Mouse (Mus musculus): ENCODE data around the gene Bcl7a.

The Bcl7a gene

DNA sequence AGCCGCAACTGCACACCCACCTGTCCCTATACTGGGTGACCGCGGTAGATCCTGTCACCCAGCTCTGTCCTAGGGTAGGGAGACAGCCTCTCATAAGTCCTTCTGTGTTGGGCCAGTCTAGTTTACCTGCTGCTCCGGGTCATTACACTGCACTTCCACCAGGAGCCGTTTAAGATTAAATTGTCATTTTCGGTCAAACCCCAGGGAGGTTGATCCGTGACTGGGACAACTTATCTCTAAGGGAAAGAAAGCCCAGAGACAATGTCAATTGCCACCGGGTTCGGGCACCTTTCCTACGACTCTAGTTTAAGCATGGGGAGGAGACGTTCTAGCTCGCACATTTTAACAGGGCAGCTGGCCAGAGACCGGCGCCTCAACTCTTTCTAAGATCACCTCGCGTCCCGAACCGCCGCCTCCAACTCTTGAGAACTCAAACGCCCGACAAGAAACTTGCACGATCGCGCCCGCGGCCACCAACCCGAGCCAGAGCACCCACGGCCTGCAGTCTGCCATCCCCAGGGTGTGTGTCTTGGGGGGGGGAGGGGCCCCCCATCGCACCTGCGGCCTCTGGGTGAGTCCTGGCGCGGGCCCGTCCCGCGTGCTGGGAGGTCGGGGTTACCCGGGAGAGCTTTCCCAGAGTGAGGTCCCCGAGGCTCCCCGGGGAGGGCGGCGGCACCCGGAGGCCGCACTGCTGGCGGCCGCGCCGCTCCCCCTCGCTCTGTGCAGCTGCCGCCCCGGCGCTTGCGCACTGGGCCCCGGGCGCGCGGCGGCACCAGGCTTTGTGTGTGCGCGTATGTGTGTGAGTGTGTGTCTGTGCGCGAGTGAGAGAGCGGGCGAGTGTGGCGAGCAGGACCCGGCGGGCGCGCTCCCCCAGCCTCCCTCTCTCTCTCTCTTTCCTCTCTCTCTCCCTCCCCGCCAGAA lies at the start of gene Bcl7a:
TSS of gene Bcl7a (plus strand) at position 128 of the 921 bp plus-strand sequence.
- peak; percentile 22; the same call in 1 of the 2 replicates for TF ChIP-seq GATA4 (IDR thresholded peaks at IDR 0.05; ENCODE audit: insufficient replicate concordance, low read length)

DNA sequence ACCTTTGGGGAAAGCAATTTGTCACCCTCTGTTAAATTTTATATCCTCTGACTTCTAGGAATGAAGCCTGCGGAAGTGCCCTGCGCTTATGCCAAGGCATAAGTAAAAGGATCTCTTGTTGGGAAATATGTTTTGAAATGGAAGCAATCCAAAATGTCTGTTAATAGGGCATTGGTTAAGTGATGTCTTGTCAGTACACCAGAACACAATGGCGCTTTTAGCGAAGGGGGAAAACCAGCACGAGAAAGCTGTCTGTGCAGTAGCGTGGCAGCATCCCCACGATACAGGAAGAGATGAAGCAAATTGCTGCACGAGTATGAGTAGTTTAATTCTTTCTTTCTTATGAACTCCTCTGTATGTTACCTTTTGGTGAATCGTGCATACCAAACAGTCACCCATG lies 49.0 kb upstream of the Bcl7a start:
- no peak for TF ChIP-seq GATA4 (IDR thresholded peaks at IDR 0.05; ENCODE audit: insufficient replicate concordance, low read length)

DNA sequence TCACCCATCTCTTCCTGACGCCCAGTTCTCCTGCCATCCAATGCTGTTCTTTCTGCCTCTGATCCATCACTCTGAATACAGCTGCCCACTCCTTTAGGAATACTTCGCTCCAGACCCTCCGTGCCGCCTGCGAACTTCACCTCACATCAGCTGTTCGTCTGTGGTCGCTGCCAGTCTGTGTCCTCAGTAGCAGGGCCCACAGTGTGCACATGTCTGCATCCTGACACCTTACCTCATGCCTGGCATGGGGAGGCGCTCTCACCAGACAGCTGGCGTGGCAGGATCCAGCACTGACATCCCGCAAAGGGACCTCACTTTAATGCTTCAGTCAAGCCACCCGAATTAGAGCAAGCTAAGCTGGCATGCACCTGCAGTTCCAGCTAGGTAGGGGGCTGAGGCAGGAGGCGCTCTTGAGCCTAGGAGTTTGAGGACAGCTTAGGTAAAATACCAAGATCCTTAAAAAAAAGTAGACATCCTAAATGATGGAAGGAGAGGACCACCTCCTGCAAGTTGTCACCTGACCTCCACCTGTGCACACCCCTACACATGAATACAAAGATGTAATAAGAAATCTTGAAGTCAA lies 47.3 kb upstream of the Bcl7a start:
- no peak for TF ChIP-seq GATA4 (IDR thresholded peaks at IDR 0.05; ENCODE audit: insufficient replicate concordance, low read length)

DNA sequence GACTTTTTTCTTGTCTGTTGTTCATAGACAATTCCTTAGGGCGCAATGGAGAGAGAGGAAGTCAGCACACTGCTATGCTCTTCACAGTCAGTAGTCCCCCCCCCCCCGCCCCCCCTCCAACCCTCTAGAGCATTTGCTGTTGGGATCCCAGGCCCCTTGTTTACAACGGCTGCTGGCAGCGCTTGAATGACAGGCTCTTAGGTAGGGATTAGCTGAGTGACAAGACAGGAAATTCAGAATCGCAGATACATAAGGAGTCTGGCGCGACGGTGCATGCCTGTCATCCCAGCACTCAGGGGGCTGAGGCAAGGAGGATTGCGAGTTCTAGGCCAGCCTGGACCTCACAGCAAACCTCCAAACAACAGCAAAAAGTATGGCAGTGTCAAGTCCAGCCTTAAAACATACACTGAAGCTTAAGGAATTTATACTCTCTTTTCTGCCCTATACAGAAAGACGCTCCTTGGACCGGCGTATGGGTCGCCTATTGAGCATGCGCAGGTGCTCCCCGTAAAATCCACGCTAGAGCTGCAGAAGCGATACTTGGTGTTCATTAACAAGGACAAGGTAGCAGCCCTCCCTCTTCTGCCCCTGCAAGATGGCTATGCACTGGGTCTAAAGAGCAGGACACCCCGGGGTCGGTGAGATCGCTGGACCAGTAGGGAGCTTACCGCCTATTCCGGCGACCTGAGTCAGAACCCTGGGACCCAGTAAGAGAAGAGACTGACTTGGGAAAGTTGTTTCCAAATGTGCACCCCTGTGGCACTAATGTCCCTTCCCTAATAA lies 46.5 kb upstream of the Bcl7a start:
- no peak for TF ChIP-seq GATA4 (IDR thresholded peaks at IDR 0.05; ENCODE audit: insufficient replicate concordance, low read length)

DNA sequence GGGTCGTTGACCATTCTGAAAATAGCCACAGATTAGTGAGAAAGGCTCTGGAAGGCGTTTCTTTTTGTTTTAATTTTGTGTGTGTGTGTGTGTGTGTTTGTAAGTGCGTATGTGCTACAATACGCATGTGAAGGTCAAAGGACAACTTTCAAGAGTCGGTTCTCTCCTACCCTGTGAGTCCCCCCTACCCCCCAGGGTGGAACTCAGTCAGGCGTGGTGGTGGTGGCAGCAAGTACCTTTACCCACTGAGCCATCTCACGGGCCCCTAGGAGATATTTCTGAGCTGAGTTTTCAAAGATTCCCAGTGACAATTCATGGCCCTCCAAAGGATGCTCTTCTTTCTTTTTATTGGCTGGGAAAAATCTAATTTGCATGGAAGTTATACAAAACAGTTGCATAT lies 45.8 kb upstream of the Bcl7a start:
- no peak for TF ChIP-seq GATA4 (IDR thresholded peaks at IDR 0.05; ENCODE audit: insufficient replicate concordance, low read length)

DNA sequence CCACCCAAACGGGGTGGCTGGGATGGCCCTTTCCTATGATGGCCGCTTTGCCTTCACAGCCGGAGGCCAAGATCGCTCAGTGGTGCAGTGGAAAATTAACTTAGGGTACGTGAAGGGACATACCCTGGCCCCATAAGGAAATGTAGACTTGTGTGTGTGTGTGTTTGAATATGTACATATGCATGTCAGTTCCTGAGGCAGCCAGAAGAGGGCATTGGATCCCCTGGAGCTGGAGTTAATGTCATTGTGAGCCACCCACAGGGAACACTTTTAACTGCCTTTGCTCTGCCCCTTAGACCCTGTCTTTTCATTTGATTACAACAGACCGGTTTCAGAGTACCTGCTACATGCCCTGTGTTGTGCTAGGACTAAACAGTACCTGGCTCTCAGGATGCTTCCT lies 45.1 kb upstream of the Bcl7a start:
- no peak for TF ChIP-seq GATA4 (IDR thresholded peaks at IDR 0.05; ENCODE audit: insufficient replicate concordance, low read length)

DNA sequence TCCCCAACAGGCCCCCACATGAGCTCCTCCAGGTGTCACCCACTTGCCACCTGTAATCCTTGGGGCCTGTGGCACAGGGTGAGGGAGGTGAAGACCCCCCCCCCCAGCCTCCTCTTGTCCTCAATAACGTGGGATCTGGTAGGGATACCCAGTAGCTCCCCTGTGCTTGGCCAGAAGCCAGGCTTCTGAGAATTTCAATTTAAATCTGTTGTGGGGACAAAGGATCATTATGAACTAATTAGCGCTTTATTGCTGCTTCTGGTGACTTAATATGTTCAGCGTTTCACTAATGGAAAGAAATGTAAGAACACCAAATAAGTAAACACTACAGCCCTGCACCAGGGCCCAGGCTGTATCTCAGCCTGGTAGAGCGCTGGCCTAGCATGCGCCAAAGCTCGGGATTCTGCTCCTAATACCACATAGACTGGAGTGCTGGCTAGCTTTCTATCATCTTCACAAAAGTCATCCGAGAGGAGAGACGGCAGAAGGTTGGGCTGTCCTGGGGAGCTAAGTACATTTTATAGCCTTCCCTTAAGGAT lies 43.1 kb upstream of the Bcl7a start:
- TF ChIP-seq GATA4 (IDR thresholded peaks at IDR 0.05; ENCODE audit: insufficient replicate concordance, low read length): no peak

DNA sequence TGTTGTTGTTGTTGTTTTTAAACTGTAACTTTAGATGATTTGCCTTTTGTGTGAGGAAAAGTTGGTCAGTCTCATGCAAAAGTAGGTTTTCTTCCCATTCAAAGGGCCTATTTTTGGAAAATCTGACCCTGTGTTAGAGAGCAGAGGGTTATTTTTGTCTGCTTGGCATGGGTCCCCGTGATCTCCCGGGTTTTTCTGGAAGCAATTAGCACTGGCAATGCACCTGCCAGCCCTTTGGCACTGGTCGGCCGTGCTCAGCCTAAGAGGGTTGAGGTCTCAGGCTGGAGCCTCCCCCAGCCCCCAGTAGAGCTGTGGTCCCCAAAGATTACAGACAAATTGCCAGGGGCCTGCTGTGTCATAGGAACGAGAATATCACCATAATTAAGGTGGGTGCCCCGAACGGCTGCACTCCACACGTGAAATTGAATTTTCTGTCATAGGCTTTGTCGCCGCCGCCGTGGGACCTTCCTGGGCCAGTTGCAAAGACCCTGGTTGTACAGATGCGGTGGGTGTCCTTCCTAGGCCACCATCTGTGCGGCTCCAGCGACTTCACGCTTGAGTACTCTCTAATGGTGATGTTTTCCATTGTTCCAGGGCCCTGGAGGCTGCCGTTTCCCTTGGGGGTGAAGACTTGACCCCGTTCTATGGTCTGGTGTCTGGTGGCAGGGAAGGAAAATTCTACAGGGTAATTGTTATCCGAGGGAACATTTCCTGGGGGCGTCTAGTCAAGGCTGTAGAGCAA lies 41.7 kb upstream of the Bcl7a start:
- no peak for TF ChIP-seq GATA4 (IDR thresholded peaks at IDR 0.05; ENCODE audit: insufficient replicate concordance, low read length)

DNA sequence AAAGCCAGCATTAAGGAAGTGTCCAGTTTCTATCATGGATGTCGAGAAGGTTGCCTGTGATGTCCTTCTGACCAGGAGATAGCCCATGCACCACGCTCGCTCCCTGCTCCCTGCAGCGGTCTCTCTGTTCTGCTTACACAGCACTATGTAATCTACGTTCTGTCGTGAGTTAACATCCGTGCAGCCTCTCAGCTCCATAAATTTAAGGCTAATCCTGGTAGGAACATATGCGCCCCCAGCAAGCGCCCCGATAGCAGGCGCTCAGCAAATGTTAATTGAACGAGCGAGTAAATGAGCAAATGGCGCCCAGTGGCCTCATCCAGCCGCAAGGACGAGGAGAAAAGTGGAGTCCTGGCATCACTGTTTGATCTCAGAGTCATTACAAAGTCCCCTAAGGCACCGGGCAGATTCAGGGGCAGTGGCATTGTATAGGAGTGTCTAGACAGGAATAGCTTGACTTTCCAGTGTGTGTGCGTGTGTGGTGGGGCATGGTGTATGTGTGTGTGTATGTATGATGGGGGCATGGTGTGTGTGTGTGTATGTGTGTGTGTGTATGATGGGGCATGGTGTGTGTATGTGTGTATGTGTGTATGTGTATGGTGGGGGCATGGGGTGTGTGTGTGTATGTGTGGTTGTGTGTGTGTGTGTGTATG lies 35.9 kb upstream of the Bcl7a start:
- TF ChIP-seq GATA4 (IDR thresholded peaks at IDR 0.05; ENCODE audit: insufficient replicate concordance, low read length): no peak

DNA sequence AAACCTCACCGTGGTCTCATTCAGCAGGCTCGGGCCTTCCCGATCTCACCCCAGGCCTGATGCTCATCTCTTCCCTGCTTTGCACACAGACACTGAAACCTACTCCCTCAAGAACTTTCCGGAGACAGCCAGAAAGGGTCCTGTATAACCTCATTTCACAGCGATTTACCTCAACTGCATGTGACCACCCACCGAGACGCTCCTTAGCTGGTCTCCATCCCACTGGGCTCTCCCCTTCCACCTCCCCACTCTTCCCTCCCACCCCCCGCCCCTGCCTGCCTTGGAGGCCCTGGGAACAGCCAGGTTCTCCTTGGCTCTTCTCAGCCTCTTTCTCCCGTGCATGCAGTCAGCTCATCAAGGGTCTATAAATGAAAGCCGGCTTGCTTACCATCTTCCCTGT lies 33.8 kb upstream of the Bcl7a start:
- no peak for TF ChIP-seq GATA4 (IDR thresholded peaks at IDR 0.05; ENCODE audit: insufficient replicate concordance, low read length)

DNA sequence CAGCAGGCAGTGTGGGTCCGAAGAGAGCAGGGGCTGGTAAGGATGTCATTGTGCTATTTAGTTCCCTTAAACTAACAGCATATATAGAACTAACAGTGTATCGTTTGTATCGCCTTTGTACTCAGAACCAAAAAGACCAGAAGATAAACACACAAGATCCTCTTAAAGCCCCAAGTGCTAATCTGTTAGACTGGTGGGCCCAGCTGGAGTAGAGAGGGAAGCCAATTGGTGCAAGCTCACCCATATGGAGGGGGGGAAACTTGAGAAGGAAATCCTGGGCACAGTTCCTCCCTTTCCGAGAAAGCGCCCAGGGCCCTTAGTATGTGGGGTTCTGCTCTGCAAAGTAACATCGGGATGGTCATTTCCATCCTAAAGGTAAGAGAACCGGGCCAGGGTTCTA lies 33.4 kb upstream of the Bcl7a start:
- TF ChIP-seq GATA4 (IDR thresholded peaks at IDR 0.05; ENCODE audit: insufficient replicate concordance, low read length): no peak

DNA sequence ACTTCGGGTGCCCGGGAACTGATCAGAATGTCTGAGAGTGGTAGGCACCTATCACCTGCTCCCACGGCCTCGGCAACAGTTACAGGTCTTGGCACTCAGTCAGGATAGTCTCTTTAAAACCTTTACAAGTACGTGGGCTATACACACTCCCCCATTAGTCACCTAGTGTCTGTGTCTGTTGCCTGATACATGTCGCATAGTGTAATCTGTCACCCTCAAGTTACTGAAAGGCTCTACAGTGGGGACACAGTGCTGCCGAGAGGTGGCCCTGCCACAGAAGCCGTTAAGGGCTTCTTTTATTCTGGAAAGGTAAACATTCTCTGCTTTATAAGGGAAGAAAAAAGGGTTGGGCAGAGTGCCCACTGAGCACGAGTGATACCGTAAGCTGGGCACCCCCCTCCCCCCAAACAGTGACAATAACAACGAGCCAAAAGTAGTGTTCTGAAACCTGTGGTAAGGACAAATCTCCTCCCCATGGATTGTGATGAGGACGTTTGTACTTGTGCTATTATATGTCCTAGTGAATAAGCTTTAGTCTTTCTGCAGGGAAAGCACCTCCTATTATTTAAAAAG lies 30.5 kb upstream of the Bcl7a start:
- TF ChIP-seq GATA4 (IDR thresholded peaks at IDR 0.05; ENCODE audit: insufficient replicate concordance, low read length): no peak

DNA sequence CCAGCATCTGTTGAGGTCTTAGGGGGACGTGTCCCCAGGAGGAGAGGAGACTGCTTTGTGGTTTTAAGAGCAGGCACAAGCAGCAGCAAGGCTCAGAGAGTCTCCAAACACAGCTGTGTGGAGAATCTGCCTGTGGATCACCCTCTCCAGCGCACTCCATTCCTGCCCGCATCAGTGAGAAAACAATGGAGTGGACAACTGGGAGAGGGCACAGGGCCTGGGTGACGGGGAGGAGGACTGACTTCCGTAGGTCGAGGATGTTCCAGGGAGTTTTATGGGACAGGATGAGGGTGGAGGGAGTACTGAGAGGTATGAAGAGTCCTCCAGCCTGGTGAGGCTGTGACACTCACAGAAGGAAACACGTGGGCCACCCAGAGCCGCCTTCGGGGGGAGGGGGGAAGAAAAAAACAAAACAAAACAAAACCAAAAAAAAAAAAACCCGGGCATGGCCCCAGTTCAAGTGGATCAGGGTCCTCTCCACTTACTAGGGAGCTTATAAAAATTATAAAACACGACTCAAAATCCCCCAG lies 29.7 kb upstream of the Bcl7a start:
- no peak for TF ChIP-seq GATA4 (IDR thresholded peaks at IDR 0.05; ENCODE audit: insufficient replicate concordance, low read length)

Measured in liver, adult (tissue).